ENCODE assay signal across 11 mouse cellular contexts in the genomic region with DNA sequence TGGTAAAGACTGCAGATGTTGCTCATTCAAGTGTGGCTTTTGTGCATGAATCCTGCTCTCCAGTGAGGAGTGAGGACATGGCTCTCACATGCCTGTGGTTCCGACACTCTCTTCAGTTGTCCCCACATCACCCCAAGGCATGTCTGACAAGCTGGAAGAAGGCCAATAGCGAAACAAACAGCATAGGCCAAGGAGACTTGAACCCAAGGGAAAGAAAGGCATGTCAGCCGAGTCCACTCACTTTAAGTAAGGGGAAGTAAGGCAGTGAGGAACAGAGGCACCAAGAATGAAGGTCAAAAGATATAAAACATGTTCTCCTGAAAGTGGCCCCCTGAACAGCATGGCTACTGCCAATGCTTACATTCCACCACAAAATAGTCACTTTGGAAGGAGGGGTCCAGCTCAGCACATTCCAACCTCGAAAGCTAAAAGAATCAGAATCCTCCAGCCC. TPM values are rescaled to one million over a fixed set of nuclear protein-coding genes. Genes with fewer than 3 reads are reported as not detected.
DNase-seq lines count a peak whose midpoint lies in the region; ATAC-seq lines count a peak whose summit lies in the region.
"Had no signal": no experiment of that assay in that cellular context is flagged by ENCODE, and none has a peak within 500 bp of the region (broad histone marks: within the 10 kb centered on the region; RNA-seq: fewer than 3 reads in every experiment).

No protein-coding gene starts in this region.

- DNase-seq in adrenal gland, adult (ENCODE audit: inconsistent age in 2 of 2, low spot score in 1 of 2), result peak; percentile 12 to 58
- DNase-seq in adrenal gland, adult 18-20 months (ENCODE audit: low spot score in 2 of 2), result no peak
- DNase-seq in embryonic facial prominence, embryonic 10.5 days (ENCODE audit: low spot score), result peak; percentile 12
- peak; percentile 27 to 41 for DNase-seq in heart, postnatal 36 days
- DNase-seq in forebrain, embryonic 11.5 days (ENCODE audit: low spot score), result no peak
- DNase-seq in ovary, postnatal 14 days (ENCODE audit: low spot score), result no peak
- no peak for DNase-seq in layer of hippocampus, adult 11-12 months (ENCODE audit: low spot score)

- no peak overlapping the region for H3K9ac ChIP-seq in lung, embryonic 16.5 days (ENCODE audit: low read length)
- no peak overlapping the region for H3K9ac ChIP-seq in forebrain, embryonic 11.5 days (ENCODE audit: low read length)
- H3K9ac ChIP-seq: neural tube, embryonic 13.5 days had no signal

- peak overlapping the region; percentile 66 for H3K27ac ChIP-seq in embryonic facial prominence, embryonic 10.5 days (replicated peaks)
- peak overlapping the region; percentile 9; the same call in 1 of the 2 replicates for H3K27ac ChIP-seq in lung, embryonic 16.5 days (ENCODE audit: low read length)
- no peak overlapping the region for H3K27ac ChIP-seq in forebrain, embryonic 11.5 days (ENCODE audit: low read depth, low read length)
- H3K27ac ChIP-seq: neural tube, embryonic 13.5 days had no signal

- ATAC-seq in lung, embryonic 16.5 days (ENCODE audit: low read depth), result peak; percentile 60
- no peak for ATAC-seq in forebrain, embryonic 11.5 days (replicated peaks; ENCODE audit: low FRiP score)
- ATAC-seq: activated CD4-positive, CD25-positive, alpha-beta regulatory T cell, adult 4 months had no signal

- no peak overlapping the region for H3K4me2 ChIP-seq in lung, embryonic 16.5 days (ENCODE audit: low read depth, low read length)
- H3K4me2 ChIP-seq in forebrain, embryonic 11.5 days (ENCODE audit: low read depth, low read length, severe bottlenecking), result no peak overlapping the region
- H3K4me2 ChIP-seq: neural tube, embryonic 13.5 days had no signal

- no peak overlapping the region for H3K4me3 ChIP-seq in embryonic facial prominence, embryonic 10.5 days
- no peak overlapping the region for H3K4me3 ChIP-seq in lung, embryonic 16.5 days (ENCODE audit: low read length)
- no peak overlapping the region for H3K4me3 ChIP-seq in forebrain, embryonic 11.5 days (ENCODE audit: low read depth, low read length)
- H3K4me3 ChIP-seq: neural tube, embryonic 13.5 days had no signal

- H3K9me3 ChIP-seq in embryonic facial prominence, embryonic 10.5 days, result no peaks in the 10 kb centered on the region
- no peaks in the 10 kb centered on the region; the same call in 1 of the 2 replicates for H3K9me3 ChIP-seq in lung, embryonic 16.5 days (ENCODE audit: control insufficient read depth, low read length)
- H3K9me3 ChIP-seq in forebrain, embryonic 11.5 days (ENCODE audit: control insufficient read depth, low read length), result no peaks in the 10 kb centered on the region
- H3K9me3 ChIP-seq: neural tube, embryonic 13.5 days had no signal

- H3K27me3 ChIP-seq in embryonic facial prominence, embryonic 10.5 days (replicated peaks; ENCODE audit: low read depth, poor library complexity, severe bottlenecking), result no peaks in the 10 kb centered on the region
- H3K27me3 ChIP-seq in lung, embryonic 16.5 days (ENCODE audit: control insufficient read depth, insufficient read depth, low read depth, low read length), result peaks cover 13% of the 10 kb centered on the region
- no peaks in the 10 kb centered on the region for H3K27me3 ChIP-seq in forebrain, embryonic 11.5 days (ENCODE audit: control insufficient read depth, insufficient read depth, low read length)
- H3K27me3 ChIP-seq: neural tube, embryonic 13.5 days had no signal

- H3K4me1 ChIP-seq in embryonic facial prominence, embryonic 10.5 days, result peaks cover 34% of the 10 kb centered on the region
- H3K4me1 ChIP-seq in lung, embryonic 16.5 days (replicated peaks; ENCODE audit: control insufficient read depth, insufficient read depth, low read length), result peaks cover 37% of the 10 kb centered on the region
- H3K4me1 ChIP-seq in forebrain, embryonic 11.5 days (replicated peaks; ENCODE audit: control insufficient read depth, insufficient read depth, low read length), result no peaks in the 10 kb centered on the region
- H3K4me1 ChIP-seq: neural tube, embryonic 13.5 days had no signal

- WGBS in embryonic facial prominence, embryonic 10.5 days, result 52% methylated on average over 4 of the region's 4 CpGs
- WGBS in lung, embryonic 16.5 days, result 28% methylated on average over 4 of the region's 4 CpGs
- WGBS in forebrain, embryonic 11.5 days, result 75% methylated on average over 4 of the region's 4 CpGs

- H3K36me3 ChIP-seq in embryonic facial prominence, embryonic 10.5 days (replicated peaks), result no peaks in the 10 kb centered on the region
- H3K36me3 ChIP-seq in lung, embryonic 16.5 days (ENCODE audit: control insufficient read depth, insufficient read depth, low read length), result no peaks in the 10 kb centered on the region
- H3K36me3 ChIP-seq in forebrain, embryonic 11.5 days (ENCODE audit: control insufficient read depth, insufficient read depth, low read length), result no peaks in the 10 kb centered on the region
- H3K36me3 ChIP-seq: neural tube, embryonic 13.5 days had no signal

- intact Hi-C loops in heart, postnatal 36 days (cut with DNase I), result loop anchor here (5.0 kb wide), 1 partner anchor 63 kb away; a partner anchor contains a TSS

RNA-seq across cellular contexts. Expression of a gene that starts 25.5 kb away (rescaled TPM):
- not detected for total RNA-seq in adrenal gland, adult 18-20 months (2021)
- not detected in 2 replicates for polyA plus RNA-seq in embryonic facial prominence, embryonic 10.5 days (2016; fragmentation: Nextera tagmentation; extraction: Ambion mirVana)
- not detected for total RNA-seq in heart, postnatal 36 days (2021)
- not detected in 2 replicates for polyA plus RNA-seq in lung, embryonic 16.5 days (2015; fragmentation: Nextera tagmentation; extraction: Ambion mirVana)
- not detected in 2 replicates for polyA plus RNA-seq in forebrain, embryonic 11.5 days (2014; fragmentation: Nextera tagmentation; extraction: Ambion mirVana)
- total RNA-seq: left cerebral cortex, adult 8-10 months had no signal
- polyA plus RNA-seq: activated CD4-positive, CD25-positive, alpha-beta regulatory T cell, adult 4 months; neural tube, embryonic 13.5 days had no signal

Comparison
In these comparisons a context has a peak if more than half of its experiments do, and no peak if none do; other contexts are left out.
1. DNase-seq: peak in adrenal gland, adult (2 of 2), embryonic facial prominence, embryonic 10.5 days (single experiment) and heart, postnatal 36 days (2 of 2); none in adrenal gland, adult 18-20 months (0 of 2), forebrain, embryonic 11.5 days (single experiment), ovary, postnatal 14 days (single experiment) and layer of hippocampus, adult 11-12 months (single experiment).